Mouse (Mus musculus) kidney, adult 2 months (tissue): Measurements from ENCODE around the gene Ralgps1.

Source experiments
- CTCF ChIP-seq: fragments of 200-500 bp; conservative IDR thresholded peaks from 2 replicates; pipeline ENCODE4 v1.5.1; 2011; ENCODE audit warnings: low read depth, mild to moderate bottlenecking, control low read depth, low read length, moderate library complexity, mixed read lengths; ENCODE audit not compliant: insufficient read depth, insufficient read length
- POLR2A ChIP-seq: fragments of 200-500 bp; IDR thresholded peaks from one replicate; pipeline ENCODE4 v1.6.1; 2011; ENCODE audit warnings: low read depth, low read length, control low read depth

DNA sequence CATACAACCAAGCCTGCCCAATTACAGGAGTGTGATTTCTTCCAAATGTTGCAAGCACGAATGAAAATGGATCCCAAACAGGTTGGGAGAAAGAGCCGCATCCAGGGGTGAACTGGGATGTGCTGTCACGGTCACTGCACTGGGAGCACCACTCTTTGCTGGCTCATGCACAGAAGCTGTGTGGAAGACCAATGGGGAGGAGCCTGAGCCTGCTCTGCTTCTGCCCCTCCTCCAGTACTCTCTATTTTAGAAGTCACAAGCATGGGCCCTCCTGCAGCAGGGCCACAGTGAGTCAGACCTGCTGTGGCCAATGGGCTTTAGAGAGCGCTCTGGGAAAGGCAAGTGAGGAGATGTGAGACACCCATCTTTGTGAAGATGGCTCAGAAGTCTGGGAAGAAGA, 25.3 kb downstream of the Ralgps1 start:
- TF ChIP-seq CTCF = no peak
- no peak for TF ChIP-seq POLR2A
